17 mouse cellular contexts compared by ENCODE assay signal in the genomic region with DNA sequence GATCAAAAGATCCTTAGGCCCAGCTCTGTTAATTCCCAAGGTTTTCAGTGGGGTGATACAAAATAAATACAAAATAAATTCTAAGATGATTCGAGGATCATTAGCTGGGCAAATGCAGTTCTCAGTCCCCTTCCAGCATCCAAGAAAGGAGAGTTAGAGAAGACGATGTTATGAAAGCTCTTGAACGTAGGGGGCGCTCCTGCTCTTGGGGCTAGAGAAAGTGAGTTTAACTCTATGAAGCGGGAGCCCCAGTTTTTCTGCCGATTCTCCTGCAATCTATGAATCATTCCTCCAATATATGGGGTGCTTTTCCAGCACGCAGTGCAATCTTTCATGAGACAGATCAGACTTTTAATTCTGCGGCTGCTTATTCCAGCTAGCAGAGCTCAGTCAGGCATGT.
DNase-seq lines count a peak whose midpoint lies in the region; ATAC-seq and TF ChIP-seq lines count a peak whose summit lies in the region.
"Had no signal": no experiment of that assay in that cellular context is flagged by ENCODE, and none has a peak within 500 bp of the region (broad histone marks: within the 10 kb centered on the region; RNA-seq: fewer than 3 reads in every experiment).

No protein-coding gene starts in this region.

- no peak overlapping the region for H3K4me2 ChIP-seq in hindbrain, postnatal 0 days (ENCODE audit: low read depth, low read length)
- H3K4me2 ChIP-seq in hindbrain, embryonic 13.5 days: no peak overlapping the region
- no peak overlapping the region for H3K4me2 ChIP-seq in midbrain, postnatal 0 days (ENCODE audit: low read depth, low read length, poor library complexity, severe bottlenecking)
- H3K4me2 ChIP-seq in hindbrain, embryonic 14.5 days (replicated peaks): no peak overlapping the region
- H3K4me2 ChIP-seq: embryonic facial prominence, embryonic 15.5 days; forebrain, embryonic 15.5 days; midbrain, embryonic 11.5 days; neural tube, embryonic 12.5 days; stomach, embryonic 15.5 days had no signal

- ATAC-seq in hindbrain, postnatal 0 days: no peak
- no peak for ATAC-seq in hindbrain, embryonic 13.5 days (ENCODE audit: low FRiP score)
- ATAC-seq in midbrain, postnatal 0 days (ENCODE audit: low FRiP score): no peak
- ATAC-seq in hindbrain, embryonic 14.5 days (ENCODE audit: low FRiP score): no peak
- ATAC-seq: forebrain, embryonic 15.5 days had no signal

- no peaks in the 10 kb centered on the region for H3K36me3 ChIP-seq in hindbrain, postnatal 0 days (ENCODE audit: insufficient read depth, low read length)
- H3K36me3 ChIP-seq in hindbrain, embryonic 13.5 days: no peaks in the 10 kb centered on the region
- no peaks in the 10 kb centered on the region for H3K36me3 ChIP-seq in midbrain, postnatal 0 days (ENCODE audit: insufficient read depth, low read length)
- no peaks in the 10 kb centered on the region for H3K36me3 ChIP-seq in midbrain, embryonic 10.5 days
- no peaks in the 10 kb centered on the region for H3K36me3 ChIP-seq in hindbrain, embryonic 14.5 days (replicated peaks; ENCODE audit: control insufficient read depth, insufficient read depth)
- H3K36me3 ChIP-seq: embryonic facial prominence, embryonic 15.5 days; forebrain, embryonic 15.5 days; neural tube, embryonic 12.5 days; stomach, embryonic 15.5 days had no signal

- TF ChIP-seq CTCF in hindbrain, postnatal 0 days (IDR thresholded peaks at IDR 0.05; ENCODE audit: low read depth): peak; percentile 21; the same call in 1 of the 2 replicates
- TF ChIP-seq CTCF in midbrain, postnatal 0 days (IDR thresholded peaks at IDR 0.05): peak; percentile 41

- H3K27ac ChIP-seq in hindbrain, postnatal 0 days: no peak overlapping the region
- no peak overlapping the region for H3K27ac ChIP-seq in hindbrain, embryonic 13.5 days
- no peak overlapping the region for H3K27ac ChIP-seq in midbrain, postnatal 0 days (ENCODE audit: low read depth, low read length)
- H3K27ac ChIP-seq in midbrain, embryonic 10.5 days (replicated peaks): no peak overlapping the region
- no peak overlapping the region for H3K27ac ChIP-seq in hindbrain, embryonic 14.5 days
- H3K27ac ChIP-seq: embryonic facial prominence, embryonic 15.5 days; forebrain, embryonic 15.5 days; neural tube, embryonic 12.5 days; stomach, embryonic 15.5 days had no signal

- no peaks in the 10 kb centered on the region for H3K9me3 ChIP-seq in hindbrain, postnatal 0 days (ENCODE audit: low read length)
- no peaks in the 10 kb centered on the region for H3K9me3 ChIP-seq in hindbrain, embryonic 13.5 days
- H3K9me3 ChIP-seq in midbrain, postnatal 0 days (ENCODE audit: low read length): no peaks in the 10 kb centered on the region
- no peaks in the 10 kb centered on the region for H3K9me3 ChIP-seq in midbrain, embryonic 10.5 days (replicated peaks)
- no peaks in the 10 kb centered on the region for H3K9me3 ChIP-seq in hindbrain, embryonic 14.5 days (ENCODE audit: control insufficient read depth, low read length)
- H3K9me3 ChIP-seq: embryonic facial prominence, embryonic 15.5 days; forebrain, embryonic 15.5 days; neural tube, embryonic 12.5 days; stomach, embryonic 15.5 days had no signal

- 65% methylated on average over 8 of the region's 8 CpGs for WGBS in hindbrain, postnatal 0 days
- 67% methylated on average over 8 of the region's 8 CpGs for WGBS in hindbrain, embryonic 13.5 days
- WGBS in midbrain, postnatal 0 days: 62% methylated on average over 8 of the region's 8 CpGs
- WGBS in midbrain, embryonic 10.5 days: 58% methylated on average over 8 of the region's 8 CpGs
- WGBS in hindbrain, embryonic 14.5 days: 68% methylated on average over 8 of the region's 8 CpGs

- DNase-seq in hindbrain, postnatal 0 days (ENCODE audit: low spot score): peak; percentile 18
- no peak for DNase-seq in midbrain, postnatal 0 days (ENCODE audit: low spot score)
- DNase-seq in midbrain, embryonic 10.5 days (ENCODE audit: low spot score): no peak
- DNase-seq in ZHBTc4 (ENCODE audit: low read depth, low spot score): peak; percentile 9
- peak; percentile 62 to 75 for DNase-seq in thymus, postnatal 10 days (ENCODE audit: low spot score in 2 of 2)
- no peak for DNase-seq in hindbrain, embryonic 14.5 days (ENCODE audit: low spot score)
- no peak for DNase-seq in gastrocnemius, postnatal 25 days
- DNase-seq: adrenal gland, adult 8-10 months; cerebellum, adult 11 months; lung, adult 2 months; right cerebral cortex, adult 18-20 months had no signal

- no peak overlapping the region for H3K4me3 ChIP-seq in hindbrain, postnatal 0 days (ENCODE audit: low read length)
- no peak overlapping the region for H3K4me3 ChIP-seq in hindbrain, embryonic 13.5 days
- no peak overlapping the region for H3K4me3 ChIP-seq in midbrain, postnatal 0 days (ENCODE audit: low read depth, low read length)
- no peak overlapping the region for H3K4me3 ChIP-seq in midbrain, embryonic 10.5 days
- H3K4me3 ChIP-seq in hindbrain, embryonic 14.5 days (replicated peaks; ENCODE audit: low read length): no peak overlapping the region
- H3K4me3 ChIP-seq: embryonic facial prominence, embryonic 15.5 days; forebrain, embryonic 15.5 days; neural tube, embryonic 12.5 days; stomach, embryonic 15.5 days had no signal

- H3K27me3 ChIP-seq in hindbrain, postnatal 0 days (ENCODE audit: insufficient read depth, low read length): no peaks in the 10 kb centered on the region
- H3K27me3 ChIP-seq in hindbrain, embryonic 13.5 days: no peaks in the 10 kb centered on the region
- H3K27me3 ChIP-seq in midbrain, postnatal 0 days (ENCODE audit: insufficient read depth, low read length): no peaks in the 10 kb centered on the region
- no peaks in the 10 kb centered on the region for H3K27me3 ChIP-seq in midbrain, embryonic 10.5 days (ENCODE audit: low read depth, poor library complexity, severe bottlenecking)
- H3K27me3 ChIP-seq in hindbrain, embryonic 14.5 days (ENCODE audit: control insufficient read depth, insufficient read depth, low read length): no peaks in the 10 kb centered on the region
- H3K27me3 ChIP-seq: embryonic facial prominence, embryonic 15.5 days; forebrain, embryonic 15.5 days; neural tube, embryonic 12.5 days; stomach, embryonic 15.5 days had no signal

- H3K9ac ChIP-seq in hindbrain, postnatal 0 days (replicated peaks; ENCODE audit: low read length): no peak overlapping the region
- no peak overlapping the region for H3K9ac ChIP-seq in hindbrain, embryonic 13.5 days
- no peak overlapping the region for H3K9ac ChIP-seq in midbrain, postnatal 0 days (replicated peaks; ENCODE audit: low read length, poor library complexity, severe bottlenecking)
- no peak overlapping the region for H3K9ac ChIP-seq in hindbrain, embryonic 14.5 days
- H3K9ac ChIP-seq: embryonic facial prominence, embryonic 15.5 days; forebrain, embryonic 15.5 days; neural tube, embryonic 12.5 days; stomach, embryonic 15.5 days had no signal

- H3K4me1 ChIP-seq in hindbrain, postnatal 0 days (ENCODE audit: insufficient read depth, low read length): no peaks in the 10 kb centered on the region
- no peaks in the 10 kb centered on the region for H3K4me1 ChIP-seq in hindbrain, embryonic 13.5 days (replicated peaks)
- H3K4me1 ChIP-seq in midbrain, postnatal 0 days (ENCODE audit: insufficient read depth, low read length): no peaks in the 10 kb centered on the region
- H3K4me1 ChIP-seq in midbrain, embryonic 10.5 days: no peaks in the 10 kb centered on the region
- H3K4me1 ChIP-seq in hindbrain, embryonic 14.5 days (replicated peaks; ENCODE audit: control insufficient read depth, insufficient read depth, low read length): no peaks in the 10 kb centered on the region
- H3K4me1 ChIP-seq: embryonic facial prominence, embryonic 15.5 days; forebrain, embryonic 15.5 days; neural tube, embryonic 12.5 days; stomach, embryonic 15.5 days had no signal

Comparison
In these comparisons a context has a peak if more than half of its experiments do, and no peak if none do; other contexts are left out.
1. DNase-seq: peak in hindbrain, postnatal 0 days (single experiment), ZHBTc4 (single experiment) and thymus, postnatal 10 days (2 of 2); none in midbrain, postnatal 0 days (single experiment), midbrain, embryonic 10.5 days (single experiment), hindbrain, embryonic 14.5 days (single experiment) and gastrocnemius, postnatal 25 days (single experiment).